Mouse (Mus musculus): Measurements from ENCODE around the gene Mcemp1. TPM values are rescaled to one million over a fixed set of nuclear protein-coding genes. Genes with fewer than 3 reads are reported as not detected.

Gene Mcemp1
- 0.10 TPM in 1 of 2 replicates, not detected in the other for polyA plus RNA-seq (2012; ENCODE audit: insufficient read depth, low replicate concordance)

DNA sequence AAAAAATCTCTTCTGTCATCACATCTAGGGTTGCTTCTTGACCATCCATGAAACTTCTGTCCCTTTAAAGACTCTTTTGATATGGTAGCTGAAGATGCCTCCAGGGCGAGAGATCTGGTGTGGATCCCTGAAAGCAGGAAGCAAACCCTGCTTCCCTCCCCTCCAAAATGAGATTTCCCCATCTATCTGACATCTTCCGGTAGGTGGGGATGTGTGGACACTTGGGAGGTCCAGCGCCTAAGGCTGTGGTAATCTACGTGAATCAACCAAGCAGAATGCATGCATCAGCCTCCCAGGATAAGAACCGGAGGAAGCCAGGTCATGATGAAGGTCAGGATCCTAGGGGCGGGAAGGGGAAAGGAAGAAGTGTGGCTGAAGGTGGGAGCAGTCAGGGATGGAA, at the start of gene Mcemp1:
Gene Mcemp1, plus strand, starts transcription at position 248 of the 400 bp plus-strand sequence.
- Histone ChIP-seq H3K4me3 (replicated peaks) (peak within 1 kb of the TSS; percentile 31), H3K4me1 (peaks cover 38% of the 10 kb centered on the region), H3K36me3 (replicated peaks; ENCODE audit: low read length) (no peaks in the 10 kb centered on the region), H3K27me3 (replicated peaks) (peaks cover 2% of the 10 kb centered on the region), H3K9me3 (no peaks in the 10 kb centered on the region)
- TF ChIP-seq FLI1 (IDR thresholded peaks at IDR 0.05; ENCODE audit: low read length): no peak
- no peak for TF ChIP-seq GATA1 (IDR thresholded peaks at IDR 0.05; ENCODE audit: borderline replicate concordance, low read length)

DNA sequence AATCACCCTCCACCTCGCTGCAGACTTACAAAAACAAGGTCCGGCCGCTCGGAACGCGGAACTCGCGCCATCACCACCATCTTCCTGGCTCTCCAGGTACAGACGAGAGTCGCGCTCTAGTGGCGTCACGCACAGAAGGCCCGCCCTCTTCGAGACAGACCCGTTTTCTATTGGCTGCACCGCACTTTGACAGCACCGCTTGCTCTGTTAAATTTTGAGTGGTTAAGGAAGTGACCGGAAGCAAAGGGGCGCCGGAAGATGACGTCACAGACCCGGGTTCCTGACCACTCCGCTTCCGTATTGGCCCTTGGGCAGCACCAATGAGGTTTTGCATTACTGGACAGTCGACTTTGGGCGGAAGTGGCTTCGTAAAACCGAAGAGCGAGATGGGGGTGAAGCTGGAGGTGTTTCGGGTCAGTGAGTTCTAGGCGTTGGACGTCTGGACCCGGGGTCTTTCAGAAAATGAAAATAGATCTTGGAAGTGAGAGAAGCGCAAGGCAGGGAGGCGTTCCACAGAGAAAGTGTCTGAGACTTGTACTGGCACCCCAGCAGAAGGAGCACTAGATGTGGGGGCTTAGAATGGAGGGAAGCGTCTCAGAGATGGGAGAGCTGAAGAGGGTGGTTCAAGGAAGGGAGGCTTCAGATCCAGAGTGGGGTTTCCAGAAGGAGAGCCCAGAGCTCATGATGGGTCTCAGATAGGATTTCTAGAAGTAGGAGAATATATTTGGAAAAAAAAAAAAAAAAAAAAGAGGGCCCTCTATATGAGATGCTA, 44.2 kb upstream of the Mcemp1 start, which contains the start of the genes Xab2 and Pet100:
Gene Xab2, minus strand, starts transcription at position 118 of the 772 bp plus-strand sequence.
Gene Pet100, plus strand, starts transcription at position 350 of the 772 bp plus-strand sequence.
- no peaks in the 10 kb centered on the region for H3K9me3 ChIP-seq
- TF ChIP-seq FLI1 (IDR thresholded peaks at IDR 0.05; ENCODE audit: low read length) (peak; percentile 63; the same call in 1 of the 2 replicates), GATA1 (IDR thresholded peaks at IDR 0.05; ENCODE audit: borderline replicate concordance, low read length) (no peak)
- peaks cover 43% of the 10 kb centered on the region for H3K4me1 ChIP-seq
- peaks cover 65% of the 10 kb centered on the region for H3K36me3 ChIP-seq (replicated peaks; ENCODE audit: low read length)
- peak within 1 kb of the TSS; percentile 98 for H3K4me3 ChIP-seq (replicated peaks)
- no peaks in the 10 kb centered on the region for H3K27me3 ChIP-seq (replicated peaks)

DNA sequence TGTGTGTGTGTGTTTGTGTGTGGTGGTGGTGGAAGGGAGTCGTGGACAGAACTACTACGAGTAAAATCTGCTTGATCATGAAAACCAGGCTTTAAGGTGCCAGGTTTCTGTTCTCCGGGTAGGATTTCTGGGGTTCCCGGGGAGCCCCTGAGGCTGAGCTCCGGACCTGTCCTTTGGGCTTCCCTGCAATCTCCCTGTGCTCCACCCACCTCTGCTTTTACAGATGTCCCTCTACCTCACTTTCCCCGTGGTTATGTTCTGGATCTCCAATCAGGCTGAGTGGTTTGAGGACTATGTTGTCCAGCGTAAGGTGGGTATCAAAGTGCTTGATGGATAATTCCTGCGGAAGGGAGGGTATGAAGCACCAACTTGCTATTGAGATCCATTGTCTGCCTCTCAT, 43.4 kb upstream of the Mcemp1 start:
- Histone ChIP-seq H3K4me3 (replicated peaks) (peak overlapping the region; percentile 98), H3K4me1 (peaks cover 50% of the 10 kb centered on the region), H3K9me3 (no peaks in the 10 kb centered on the region), H3K27me3 (replicated peaks) (no peaks in the 10 kb centered on the region), H3K36me3 (replicated peaks; ENCODE audit: low read length) (peaks cover 59% of the 10 kb centered on the region)
- no peak for TF ChIP-seq FLI1 (IDR thresholded peaks at IDR 0.05; ENCODE audit: low read length)
- no peak for TF ChIP-seq GATA1 (IDR thresholded peaks at IDR 0.05; ENCODE audit: borderline replicate concordance, low read length)

DNA sequence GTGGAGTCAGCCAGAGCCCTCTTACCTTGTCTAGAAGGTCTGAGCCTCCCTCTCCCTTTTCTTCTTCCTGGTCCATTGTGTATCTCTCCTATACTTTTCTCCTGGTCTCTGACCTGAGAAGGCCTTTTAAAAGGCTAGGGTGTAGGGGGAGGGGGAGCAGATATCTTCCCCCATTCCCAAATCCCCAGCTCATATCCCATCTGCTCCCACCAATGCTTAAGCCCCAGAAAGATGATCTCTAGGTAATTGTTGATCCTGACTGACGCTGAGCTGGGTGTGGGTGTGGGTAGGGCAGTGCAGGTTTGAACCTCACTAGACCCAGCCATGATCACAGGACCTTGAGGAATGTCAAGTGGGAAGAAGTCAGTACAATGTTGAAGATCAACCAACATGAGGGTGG, 40.1 kb upstream of the Mcemp1 start, which contains the start of gene Pcp2:
Gene Pcp2, minus strand, starts transcription at position 101 of the 400 bp plus-strand sequence.
- peaks cover 34% of the 10 kb centered on the region for H3K36me3 ChIP-seq (replicated peaks; ENCODE audit: low read length)
- no peak within 1 kb of the TSS for H3K4me3 ChIP-seq (replicated peaks)

DNA sequence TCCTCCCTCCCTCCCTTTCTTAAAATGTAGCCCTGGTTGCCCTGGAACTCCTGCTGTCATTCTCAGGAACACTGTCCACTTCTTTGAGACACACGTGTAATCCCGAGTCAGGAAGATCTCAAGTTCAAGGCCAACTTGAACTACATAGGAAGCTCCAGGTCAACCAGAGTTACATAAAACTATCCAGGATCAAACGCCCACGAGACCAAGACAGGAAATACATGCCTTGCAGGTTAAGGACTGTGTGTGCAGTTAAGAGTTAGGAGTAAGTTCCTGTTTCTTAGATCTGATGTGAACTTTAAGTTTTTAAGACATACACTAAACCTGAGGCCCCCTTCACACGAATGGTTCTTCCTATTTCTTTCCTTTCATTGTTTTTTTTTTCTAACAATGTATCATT, 38.6 kb upstream of the Mcemp1 start:
- Histone ChIP-seq H3K36me3 (replicated peaks; ENCODE audit: low read length) (peaks cover 35% of the 10 kb centered on the region), H3K27me3 (replicated peaks) (no peaks in the 10 kb centered on the region), H3K9me3 (no peaks in the 10 kb centered on the region), H3K4me1 (peaks cover 52% of the 10 kb centered on the region), H3K4me3 (replicated peaks) (no peak overlapping the region)
- TF ChIP-seq FLI1 (IDR thresholded peaks at IDR 0.05; ENCODE audit: low read length) (no peak), GATA1 (IDR thresholded peaks at IDR 0.05; ENCODE audit: borderline replicate concordance, low read length) (no peak)

More for the DNA sequence above, 40.1 kb upstream of the Mcemp1 start, which contains the start of gene Pcp2:
- Histone ChIP-seq H3K9me3 (no peaks in the 10 kb centered on the region), H3K27me3 (replicated peaks) (no peaks in the 10 kb centered on the region), H3K4me1 (peaks cover 48% of the 10 kb centered on the region)
- TF ChIP-seq GATA1 (IDR thresholded peaks at IDR 0.05; ENCODE audit: borderline replicate concordance, low read length) (no peak), FLI1 (IDR thresholded peaks at IDR 0.05; ENCODE audit: low read length) (no peak)

DNA sequence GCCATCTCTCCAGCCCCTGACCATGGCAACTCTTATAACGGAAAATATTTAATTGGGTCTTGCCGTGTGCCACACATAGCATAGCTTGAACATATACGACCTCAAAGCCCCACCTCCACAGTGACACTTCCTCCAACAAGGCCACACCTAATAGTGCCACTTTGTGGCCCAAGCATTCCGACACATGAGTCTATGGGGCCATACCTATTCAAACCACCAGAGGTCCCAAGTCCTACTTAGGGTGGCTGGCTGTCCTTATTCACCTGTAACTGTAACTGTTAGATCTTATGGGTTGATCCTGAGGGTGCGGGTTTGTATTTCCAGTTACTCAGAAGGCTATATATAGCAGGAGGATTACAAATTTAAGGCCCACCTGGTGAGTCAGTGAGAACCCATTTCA, 37.5 kb upstream of the Mcemp1 start:
- H3K27me3 ChIP-seq (replicated peaks): no peaks in the 10 kb centered on the region
- peaks cover 38% of the 10 kb centered on the region for H3K36me3 ChIP-seq (replicated peaks; ENCODE audit: low read length)
- peaks cover 52% of the 10 kb centered on the region for H3K4me1 ChIP-seq
- no peaks in the 10 kb centered on the region for H3K9me3 ChIP-seq
- H3K4me3 ChIP-seq (replicated peaks): no peak overlapping the region
- TF ChIP-seq FLI1 (IDR thresholded peaks at IDR 0.05; ENCODE audit: low read length): no peak
- no peak for TF ChIP-seq GATA1 (IDR thresholded peaks at IDR 0.05; ENCODE audit: borderline replicate concordance, low read length)

DNA sequence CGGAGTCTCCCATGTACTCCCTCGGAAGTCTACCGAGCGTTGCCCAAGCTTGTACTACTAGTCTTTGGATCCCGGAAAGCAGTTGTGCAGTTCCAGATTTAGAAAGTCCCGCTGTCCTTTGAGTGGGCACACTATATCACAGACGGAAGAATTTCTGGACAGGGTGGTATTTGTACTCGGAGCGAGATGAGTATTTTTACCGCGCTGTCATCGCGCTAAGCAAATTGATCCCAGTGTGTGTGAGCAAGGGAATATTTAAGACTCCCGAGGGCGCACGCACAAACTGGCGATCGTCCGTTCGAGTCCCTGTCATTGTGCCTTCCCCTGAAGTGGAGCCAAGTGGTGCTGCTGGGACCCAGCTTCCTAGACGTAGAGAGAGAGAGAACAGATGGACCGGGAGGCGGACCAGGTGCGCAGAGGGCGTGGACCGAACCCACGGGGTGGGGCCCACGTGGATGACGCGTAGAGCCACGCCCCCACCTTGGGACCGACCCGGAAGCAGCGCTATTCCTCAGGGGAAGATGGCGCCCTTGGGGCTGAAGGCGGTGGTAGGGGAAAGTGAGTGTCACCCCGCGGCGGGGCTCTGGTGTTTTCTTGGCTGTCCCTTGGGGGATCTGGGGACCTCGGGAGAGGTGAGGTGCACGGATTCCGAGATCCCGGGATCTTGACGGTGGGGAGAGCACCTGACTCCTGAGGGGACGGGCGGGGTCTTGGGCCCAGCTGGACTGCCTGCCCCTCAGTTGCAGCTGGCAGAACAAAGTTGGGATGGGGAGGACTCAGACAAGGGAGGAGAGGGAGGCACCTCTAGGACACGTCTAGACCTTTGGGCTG, 34.7 kb upstream of the Mcemp1 start, which contains the start of gene Stxbp2:
Gene Stxbp2, plus strand, starts transcription at position 309 of the 831 bp plus-strand sequence.
- peaks cover 41% of the 10 kb centered on the region for H3K36me3 ChIP-seq (replicated peaks; ENCODE audit: low read length)
- peak within 1 kb of the TSS; percentile 96 for H3K4me3 ChIP-seq (replicated peaks)
- peaks cover 72% of the 10 kb centered on the region for H3K4me1 ChIP-seq
- TF ChIP-seq GATA1 (IDR thresholded peaks at IDR 0.05; ENCODE audit: borderline replicate concordance, low read length) (no peak), FLI1 (IDR thresholded peaks at IDR 0.05; ENCODE audit: low read length) (no peak)
- no peaks in the 10 kb centered on the region for H3K9me3 ChIP-seq
- no peaks in the 10 kb centered on the region for H3K27me3 ChIP-seq (replicated peaks)

DNA sequence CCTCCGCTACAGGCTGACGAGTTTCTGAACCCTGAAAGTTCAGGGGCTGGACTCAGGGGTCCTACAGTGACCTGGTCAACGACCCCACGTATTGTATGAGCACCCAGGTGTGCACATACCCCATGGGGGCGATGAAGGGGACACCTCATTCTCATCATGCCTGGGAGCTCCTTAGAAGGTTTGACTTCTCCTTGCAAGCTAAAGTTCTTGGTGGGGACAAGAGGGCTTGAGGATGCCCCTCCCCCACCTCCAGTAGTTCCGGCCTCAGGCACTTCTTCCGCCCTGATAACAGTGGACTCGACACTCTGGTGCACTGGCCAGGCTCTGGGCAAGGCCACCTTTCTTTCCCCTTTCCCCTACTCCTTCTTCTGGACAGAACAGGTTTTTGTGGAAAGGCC, 34.1 kb upstream of the Mcemp1 start:
- Histone ChIP-seq H3K27me3 (replicated peaks) (no peaks in the 10 kb centered on the region), H3K4me3 (replicated peaks) (peak overlapping the region; percentile 96), H3K9me3 (no peaks in the 10 kb centered on the region), H3K36me3 (replicated peaks; ENCODE audit: low read length) (peaks cover 46% of the 10 kb centered on the region), H3K4me1 (peaks cover 72% of the 10 kb centered on the region)
- TF ChIP-seq GATA1 (IDR thresholded peaks at IDR 0.05; ENCODE audit: borderline replicate concordance, low read length) (no peak), FLI1 (IDR thresholded peaks at IDR 0.05; ENCODE audit: low read length) (no peak)

DNA sequence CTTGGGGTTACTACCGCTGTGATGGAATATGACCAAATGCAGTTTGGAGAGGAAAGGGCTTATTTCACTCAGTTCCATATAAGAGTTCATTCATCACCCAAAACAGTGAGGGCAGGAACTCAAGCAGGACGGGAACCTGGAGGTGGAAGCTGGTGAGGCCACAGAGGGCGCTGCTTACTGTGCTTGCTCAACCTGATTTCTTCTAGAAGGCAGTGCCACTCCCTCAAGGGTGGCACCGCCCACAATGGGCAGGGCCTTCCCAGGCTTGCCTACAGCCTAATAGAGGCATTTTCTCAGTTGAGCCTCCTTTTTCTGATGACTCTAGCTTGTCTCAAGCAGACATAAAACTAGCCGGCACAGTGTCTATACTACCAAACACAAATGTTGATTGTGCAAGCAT, 19.8 kb upstream of the Mcemp1 start:
- no peaks in the 10 kb centered on the region for H3K27me3 ChIP-seq (replicated peaks)
- no peaks in the 10 kb centered on the region for H3K9me3 ChIP-seq
- TF ChIP-seq GATA1 (IDR thresholded peaks at IDR 0.05; ENCODE audit: borderline replicate concordance, low read length) (no peak), FLI1 (IDR thresholded peaks at IDR 0.05; ENCODE audit: low read length) (no peak)
- H3K36me3 ChIP-seq (replicated peaks; ENCODE audit: low read length): peaks cover 37% of the 10 kb centered on the region
- peaks cover 40% of the 10 kb centered on the region for H3K4me1 ChIP-seq
- peak overlapping the region; percentile 57 for H3K4me3 ChIP-seq (replicated peaks)

Data from megakaryocyte, embryonic 14.5 days (primary cell).